Mouse (Mus musculus) activated CD4-positive, CD25-positive, alpha-beta regulatory T cell, adult 4 months (primary cell): ENCODE measurements around the gene Gm49393. TPM values are rescaled to one million over a fixed set of nuclear protein-coding genes. Genes with fewer than 3 reads are reported as not detected.

Experiments
- polyA plus RNA-seq, 2 experiments: library from polyadenylated mRNA; unstranded; fragments of 100-300 nt; shearing (Covaris generic); gene quantifications; one replicate each; pipeline ENCODE4 v1.2.1; 2017

Gm49393 gene
- polyA plus RNA-seq, 2 experiments from 2014 or later, result not detected

Other genes starting within 250 kb of the Gm49393 start
- not detected for gene BC051665, start 149.2 kb downstream of the Gm49393 start, polyA plus RNA-seq
- not detected for gene Ctsll3, start 132.7 kb downstream of the Gm49393 start, polyA plus RNA-seq
- gene 4930486L24Rik, start 71.1 kb downstream of the Gm49393 start, polyA plus RNA-seq, result 1 to 10 TPM in 1 of 2 experiments, not detected in 1; 1.7 TPM
- gene Gm49392, start 38.7 kb downstream of the Gm49393 start, polyA plus RNA-seq, result 1 to 10 TPM in 1 of 2 experiments, not detected in 1; 1.1 TPM
- 10 to 100 TPM in 1 of 2 experiments, 1 to 10 TPM in 1; 6.0 to 10.1 TPM for gene Ctla2b, start 38.1 kb downstream of the Gm49393 start, polyA plus RNA-seq
- not detected for gene Tpbpb, start 30.7 kb downstream of the Gm49393 start, polyA plus RNA-seq
- gene Gm49391, start 981 bp upstream of the Gm49393 start, polyA plus RNA-seq, result 1 to 10 TPM in 1 of 2 experiments, under 1 TPM in 1; 0.99 to 2.0 TPM
- gene Ctla2a, start 1.0 kb upstream of the Gm49393 start, polyA plus RNA-seq, result 10 to 100 TPM; 52.2 to 59.2 TPM
- gene Tpbpa, start 6.4 kb upstream of the Gm49393 start, polyA plus RNA-seq, result not detected
- gene Ctsj, start 70.4 kb upstream of the Gm49393 start, polyA plus RNA-seq, result not detected
- not detected for gene Ctsq, start 105.0 kb upstream of the Gm49393 start, polyA plus RNA-seq
- not detected for gene Ctsr, start 228.7 kb upstream of the Gm49393 start, polyA plus RNA-seq